Mouse (Mus musculus) gonadal fat pad, adult 2 months (tissue): ENCODE results near the gene Bace2. TPM values are rescaled to one million over a fixed set of nuclear protein-coding genes. Genes with fewer than 3 reads are reported as not detected.
A peak's percentile ranks its signal among the peaks of the same experiment; 100 is the strongest.

ENCODE experiments used
- DNase-seq: peaks from one replicate; pipeline ENCODE4 v3.0.0-alpha.2; 2012; ENCODE audit warnings: low read depth
- polyA plus RNA-seq: library from polyadenylated mRNA; depleted of rRNA; stranded (reverse); fragments of >200 nt; gene quantifications from 2 replicates; pipeline ENCODE4 v1.2.3, GENCODE M21; 2012

Gene Bace2
- polyA plus RNA-seq, 1 experiment, result 3.5 TPM

- no peak for DNase-seq
Observed at GRCm38 (mm10) chr16:97401741-97402140, 45.2 kb downstream of the Bace2 start.

GRCm38 (mm10) chr16:97402213-97402785 lies 45.8 kb downstream of the Bace2 start:
- no peak for DNase-seq

- no peak for DNase-seq
Observed at GRCm38 (mm10) chr16:97405476-97406012, 49.0 kb downstream of the Bace2 start.

- DNase-seq, result no peak
Observed at GRCm38 (mm10) chr16:97417896-97418542, 61.5 kb downstream of the Bace2 start.

GRCm38 (mm10) chr16:97418749-97419453 lies 62.4 kb downstream of the Bace2 start:
- no peak for DNase-seq

GRCm38 (mm10) chr16:97421671-97422070 lies 65.1 kb downstream of the Bace2 start:
- DNase-seq, result no peak

- DNase-seq, result no peak
Observed at GRCm38 (mm10) chr16:97423627-97424026, 67.1 kb downstream of the Bace2 start.

- peak; percentile 57 for DNase-seq
Observed at GRCm38 (mm10) chr16:97428026-97428425, 71.5 kb downstream of the Bace2 start.

GRCm38 (mm10) chr16:97430091-97430490 lies 73.5 kb downstream of the Bace2 start:
- DNase-seq, result no peak

- no peak for DNase-seq
Observed at GRCm38 (mm10) chr16:97431328-97431727, 74.8 kb downstream of the Bace2 start.

- no peak for DNase-seq
Observed at GRCm38 (mm10) chr16:97434206-97434605, 77.7 kb downstream of the Bace2 start.

- no peak for DNase-seq
Observed at GRCm38 (mm10) chr16:97437448-97438056, 81.0 kb downstream of the Bace2 start.

- no peak for DNase-seq
Observed at GRCm38 (mm10) chr16:97438191-97438590, 81.6 kb downstream of the Bace2 start.

GRCm38 (mm10) chr16:97441967-97442366 lies 85.4 kb downstream of the Bace2 start:
- DNase-seq, result no peak

GRCm38 (mm10) chr16:97443670-97444263 lies 87.2 kb downstream of the Bace2 start:
- DNase-seq, result no peak

- DNase-seq, result no peak
Observed at GRCm38 (mm10) chr16:97447386-97447785, 90.8 kb downstream of the Bace2 start.

- DNase-seq, result no peak
Observed at GRCm38 (mm10) chr16:97459831-97460230, 103.3 kb downstream of the Bace2 start.

GRCm38 (mm10) chr16:97461271-97461670 lies 104.7 kb downstream of the Bace2 start:
- no peak for DNase-seq

GRCm38 (mm10) chr16:97462481-97463181 lies 106.1 kb downstream of the Bace2 start, which contains the start of gene Mx1:
Gene Mx1, minus strand, starts transcription at chr16:97462907.
- no peak for DNase-seq

GRCm38 (mm10) chr16:97466182-97466957 lies 109.8 kb downstream of the Bace2 start:
- DNase-seq, result no peak
